Mouse (Mus musculus) stomach, postnatal 0 days (tissue): ENCODE data around the gene Zfhx3. TPM values are rescaled to one million over a fixed set of nuclear protein-coding genes. Genes with fewer than 3 reads are reported as not detected.

Experiments
- ATAC-seq: fragments of 200-750 bp; cut with Nextera tagmentation; 2 replicates; pipeline ENCODE4 v1.8.0; 2017; ENCODE audit not compliant: low FRiP score, low TSS enrichment
- DNase-seq: peaks from one replicate; pipeline ENCODE4 v3.0.0-alpha.2; 2016; ENCODE audit warnings: low spot score
- H3K27ac ChIP-seq: fragments of 300-500 bp; sonication (generic); replicated peaks from 2 replicates; pipeline ENCODE4 v1.5.1; 2014; ENCODE audit warnings: mild to moderate bottlenecking, control low read depth
- H3K27me3 ChIP-seq: fragments of 300-500 bp; sonication (generic); 2 replicates; pipeline ENCODE4 v1.6.1; 2014; ENCODE audit warnings: low read length; ENCODE audit not compliant: control insufficient read depth, insufficient read depth
- H3K36me3 ChIP-seq: fragments of 300-500 bp; sonication (generic); 2 replicates; pipeline ENCODE4 v1.6.1; 2014; ENCODE audit warnings: low read length, mixed read lengths; ENCODE audit not compliant: control insufficient read depth, insufficient read depth
- H3K4me1 ChIP-seq: fragments of 300-500 bp; sonication (generic); replicated peaks from 2 replicates; pipeline ENCODE4 v1.6.1; 2014; ENCODE audit warnings: antibody characterized with exemption; ENCODE audit not compliant: control insufficient read depth, insufficient read depth
- H3K4me2 ChIP-seq: fragments of 300-500 bp; sonication (generic); replicated peaks from 2 replicates; pipeline ENCODE4 v1.6.1; 2014; ENCODE audit warnings: low read depth, mild to moderate bottlenecking, control low read depth, moderate library complexity
- H3K4me3 ChIP-seq: fragments of 300-500 bp; sonication (generic); 2 replicates; pipeline ENCODE4 v1.5.1; 2014; ENCODE audit warnings: low read depth, low read length, control low read depth
- H3K9ac ChIP-seq: fragments of 300-500 bp; sonication (generic); 2 replicates; pipeline ENCODE4 v1.6.1; 2014; ENCODE audit warnings: mild to moderate bottlenecking, low read length, control low read depth, mixed read lengths
- H3K9me3 ChIP-seq: fragments of 300-500 bp; sonication (generic); 2 replicates; pipeline ENCODE4 v1.6.1; 2016; ENCODE audit warnings: low read length; ENCODE audit not compliant: control insufficient read depth
- CTCF ChIP-seq: IDR thresholded peaks from 2 replicates; pipeline ENCODE4 v1.5.1; 2016; ENCODE audit warnings: antibody characterized with exemption, low read depth, mild to moderate bottlenecking, moderate library complexity
- EP300 ChIP-seq: optimal IDR thresholded peaks from 2 replicates; pipeline ENCODE3; 2016; ENCODE audit warnings: antibody characterized with exemption
- WGBS: fragments of 180-500 bp; shearing (Covaris S2); extraction: QIAGEN DNeasy Blood & Tissue Kit; methylation state at CpG from one replicate; pipeline ENCODE4 v1.1.7; 2014; 5-methylcytosine and 5-hydroxymethylcytosine counted together
- polyA plus RNA-seq: library from polyadenylated mRNA; unstranded; fragments of >200 nt; fragmentation: Nextera tagmentation; extraction: Ambion mirVana; gene quantifications from 2 replicates; pipeline ENCODE4 v1.2.1, GENCODE M21; 2015

Zfhx3 gene
- polyA plus RNA-seq, 1 experiment from 2014 or later = 4.6 TPM

DNA sequence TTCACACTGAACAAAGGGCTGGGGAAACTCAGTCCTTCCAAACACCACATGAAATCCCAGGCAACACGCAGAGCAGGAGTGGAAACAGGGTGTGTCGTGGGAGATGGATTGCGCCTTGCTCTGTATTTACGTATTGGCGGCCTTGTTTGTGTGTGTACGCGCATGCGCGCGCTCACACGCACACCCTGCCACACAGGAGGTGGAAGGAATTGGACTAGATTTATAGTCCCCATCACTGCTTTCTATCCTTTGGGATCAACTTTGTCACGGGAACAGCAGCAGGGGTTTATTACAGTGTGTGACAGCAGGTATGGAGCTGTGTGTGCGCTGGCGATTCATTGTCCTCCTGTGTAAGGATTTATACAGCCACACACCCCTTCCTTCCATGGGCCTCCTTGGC, 228.4 kb downstream of the Zfhx3 start:
- no peak for ATAC-seq
- H3K4me1 ChIP-seq = no peaks in the 10 kb centered on the region
- no peaks in the 10 kb centered on the region for H3K9me3 ChIP-seq
- no peak overlapping the region for H3K27ac ChIP-seq
- no peaks in the 10 kb centered on the region for H3K27me3 ChIP-seq
- H3K36me3 ChIP-seq = no peaks in the 10 kb centered on the region
- no peak overlapping the region for H3K4me3 ChIP-seq
- WGBS = 70% methylated on average over 14 of the region's 14 CpGs
- no peak overlapping the region for H3K4me2 ChIP-seq
- TF ChIP-seq EP300 = no peak
- TF ChIP-seq CTCF = no peak
- DNase-seq = no peak
- no peak overlapping the region for H3K9ac ChIP-seq

DNA sequence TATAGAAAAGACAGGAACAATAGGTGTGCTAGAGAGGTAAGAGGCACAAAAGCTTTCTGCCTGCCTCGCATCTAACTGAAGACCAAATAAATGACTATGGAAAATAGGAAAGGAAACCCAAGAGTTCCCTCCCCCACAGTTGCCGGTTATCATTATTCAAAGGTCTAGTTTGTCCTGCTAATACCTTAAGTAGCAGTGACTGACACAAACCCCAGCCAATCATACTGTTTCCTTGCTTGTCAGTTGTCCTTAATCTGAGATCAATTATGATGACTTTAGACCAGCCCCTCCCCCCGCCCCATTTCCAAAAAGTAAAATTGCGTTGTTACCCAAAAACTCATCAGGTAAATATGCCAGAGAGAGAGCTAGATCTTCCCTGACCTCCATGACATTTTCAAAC, 240.9 kb downstream of the Zfhx3 start:
- 82% methylated on average over 4 of the region's 4 CpGs for WGBS
- no peak for DNase-seq

DNA sequence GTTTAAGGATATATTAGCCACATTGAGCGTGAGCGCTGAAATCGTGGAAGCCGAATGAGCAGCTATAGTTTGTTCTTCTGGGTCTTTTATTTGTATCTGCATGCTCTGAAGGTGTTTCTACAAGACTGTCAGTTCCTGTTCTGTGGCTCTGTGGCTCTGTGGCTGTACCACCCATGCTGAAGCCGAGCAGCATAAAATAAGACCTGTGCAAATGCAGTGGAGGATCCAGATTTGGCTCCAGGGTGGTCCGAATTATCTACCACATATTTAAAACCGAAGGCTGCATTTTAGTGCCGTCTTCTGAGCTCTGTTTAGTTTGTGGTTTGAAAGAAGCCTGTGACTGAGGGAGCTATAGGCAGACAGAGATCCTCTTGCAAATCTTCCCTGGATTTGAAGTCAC, 241.5 kb downstream of the Zfhx3 start:
- Histone ChIP-seq H3K4me1 (no peaks in the 10 kb centered on the region), H3K9ac (no peak overlapping the region), H3K9me3 (no peaks in the 10 kb centered on the region), H3K27ac (no peak overlapping the region), H3K27me3 (no peaks in the 10 kb centered on the region), H3K4me2 (no peak overlapping the region), H3K36me3 (no peaks in the 10 kb centered on the region), H3K4me3 (no peak overlapping the region)
- ATAC-seq (no peak), DNase-seq (no peak)
- WGBS = 60% methylated on average over 8 of the region's 8 CpGs
- TF ChIP-seq CTCF = no peak
- TF ChIP-seq EP300 = no peak

More for the DNA sequence above, 240.9 kb downstream of the Zfhx3 start:
- no peaks in the 10 kb centered on the region for H3K4me1 ChIP-seq
- ATAC-seq = no peak
- H3K9ac ChIP-seq = no peak overlapping the region
- no peak overlapping the region for H3K4me2 ChIP-seq
- H3K9me3 ChIP-seq = no peaks in the 10 kb centered on the region
- no peaks in the 10 kb centered on the region for H3K36me3 ChIP-seq
- no peak overlapping the region for H3K4me3 ChIP-seq
- H3K27me3 ChIP-seq = no peaks in the 10 kb centered on the region
- TF ChIP-seq CTCF (no peak), EP300 (no peak)
- no peak overlapping the region for H3K27ac ChIP-seq

DNA sequence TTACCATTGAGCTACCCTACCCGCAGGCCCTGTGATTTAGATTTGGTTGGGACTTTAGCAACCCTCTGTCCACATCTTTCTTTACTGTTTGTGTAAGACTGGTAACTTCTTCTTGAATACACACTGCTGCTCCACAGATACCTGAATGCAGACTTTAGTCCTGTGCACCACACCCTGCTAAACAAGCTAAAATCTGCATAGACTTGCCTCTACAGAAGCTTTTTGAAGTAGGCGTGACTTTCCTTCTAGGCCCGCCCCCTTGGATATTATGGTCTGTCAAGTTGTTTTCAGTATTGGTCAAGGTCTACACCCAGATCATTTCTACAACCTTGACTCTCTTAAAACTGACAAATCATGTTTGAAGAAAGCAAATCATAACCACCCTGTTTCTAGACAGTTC, 243.8 kb downstream of the Zfhx3 start:
- H3K4me2 ChIP-seq = no peak overlapping the region
- no peaks in the 10 kb centered on the region for H3K36me3 ChIP-seq
- DNase-seq = peak; percentile 26
- no peaks in the 10 kb centered on the region for H3K9me3 ChIP-seq
- 68% methylated on average over 3 of the region's 3 CpGs for WGBS
- no peak overlapping the region for H3K9ac ChIP-seq
- TF ChIP-seq CTCF (no peak), EP300 (no peak)
- no peaks in the 10 kb centered on the region for H3K27me3 ChIP-seq
- no peak overlapping the region for H3K4me3 ChIP-seq
- peak; percentile 63; the same call in 1 of the 2 replicates for ATAC-seq
- no peaks in the 10 kb centered on the region for H3K4me1 ChIP-seq
- H3K27ac ChIP-seq = no peak overlapping the region

DNA sequence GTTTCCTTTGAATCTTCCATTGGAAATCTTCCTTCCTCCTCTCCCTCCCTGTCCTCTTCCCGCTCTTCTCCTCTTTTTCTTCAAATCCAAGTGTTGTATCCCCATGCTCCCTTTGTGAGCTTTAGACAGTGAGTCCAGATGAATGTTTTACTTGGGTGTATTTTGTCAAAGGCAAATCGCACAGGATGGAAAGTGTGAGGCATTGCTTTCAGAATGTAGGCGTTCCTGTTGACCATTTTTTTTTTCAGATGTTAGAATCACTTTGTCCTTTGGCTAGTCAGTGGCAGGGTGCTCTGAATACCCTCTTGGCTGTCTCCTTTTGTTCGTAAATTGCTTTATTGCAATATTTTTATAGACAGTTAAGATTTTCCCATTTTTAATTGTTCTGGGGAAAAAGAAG, 245.6 kb downstream of the Zfhx3 start:
- DNase-seq = no peak

DNA sequence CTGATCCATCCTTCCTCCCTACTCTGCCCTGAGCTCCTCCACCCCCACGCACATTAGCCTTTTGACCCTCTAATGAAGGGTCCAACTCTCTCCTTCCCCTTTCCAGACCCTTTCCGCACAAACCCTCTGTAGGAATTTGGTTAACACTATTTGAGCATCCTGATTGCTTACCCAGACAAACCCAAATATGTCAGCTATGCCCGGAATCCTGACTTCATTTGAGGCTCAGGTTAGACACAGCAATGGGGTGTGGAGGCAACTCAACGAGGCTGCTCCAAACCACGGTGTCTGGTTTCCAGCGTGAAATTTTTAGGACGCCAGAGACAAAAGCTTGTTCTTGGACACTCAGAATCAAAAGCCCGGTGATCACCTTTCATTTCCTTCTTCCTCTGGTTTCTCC, 252.1 kb downstream of the Zfhx3 start:
- Histone ChIP-seq H3K27me3 (no peaks in the 10 kb centered on the region), H3K27ac (no peak overlapping the region), H3K9ac (no peak overlapping the region), H3K9me3 (no peaks in the 10 kb centered on the region), H3K4me1 (no peaks in the 10 kb centered on the region), H3K4me2 (no peak overlapping the region), H3K4me3 (no peak overlapping the region), H3K36me3 (no peaks in the 10 kb centered on the region)
- DNase-seq = no peak
- 32% methylated on average over 8 of the region's 8 CpGs for WGBS
- no peak for ATAC-seq
- TF ChIP-seq EP300 (no peak), CTCF (no peak)

More for the DNA sequence above, 245.6 kb downstream of the Zfhx3 start:
- Histone ChIP-seq H3K4me3 (no peak overlapping the region), H3K36me3 (no peaks in the 10 kb centered on the region), H3K4me2 (no peak overlapping the region), H3K9ac (no peak overlapping the region), H3K4me1 (no peaks in the 10 kb centered on the region), H3K9me3 (no peaks in the 10 kb centered on the region), H3K27me3 (no peaks in the 10 kb centered on the region), H3K27ac (no peak overlapping the region)
- TF ChIP-seq CTCF (no peak), EP300 (no peak)
- ATAC-seq = no peak
- WGBS = 56% methylated on average over 4 of the region's 4 CpGs
